Mouse (Mus musculus) c-Kit-positive CD71-negative TER-119-negative erythroid progenitor cells, embryonic 14.5 days (primary cell): ENCODE results near the gene Actl6a.

Experiments used
- DNase-seq: peaks from one replicate; pipeline ENCODE4 v3.0.0-alpha.2; 2013; ENCODE audit warnings: low read depth

Actl6a gene

DNA sequence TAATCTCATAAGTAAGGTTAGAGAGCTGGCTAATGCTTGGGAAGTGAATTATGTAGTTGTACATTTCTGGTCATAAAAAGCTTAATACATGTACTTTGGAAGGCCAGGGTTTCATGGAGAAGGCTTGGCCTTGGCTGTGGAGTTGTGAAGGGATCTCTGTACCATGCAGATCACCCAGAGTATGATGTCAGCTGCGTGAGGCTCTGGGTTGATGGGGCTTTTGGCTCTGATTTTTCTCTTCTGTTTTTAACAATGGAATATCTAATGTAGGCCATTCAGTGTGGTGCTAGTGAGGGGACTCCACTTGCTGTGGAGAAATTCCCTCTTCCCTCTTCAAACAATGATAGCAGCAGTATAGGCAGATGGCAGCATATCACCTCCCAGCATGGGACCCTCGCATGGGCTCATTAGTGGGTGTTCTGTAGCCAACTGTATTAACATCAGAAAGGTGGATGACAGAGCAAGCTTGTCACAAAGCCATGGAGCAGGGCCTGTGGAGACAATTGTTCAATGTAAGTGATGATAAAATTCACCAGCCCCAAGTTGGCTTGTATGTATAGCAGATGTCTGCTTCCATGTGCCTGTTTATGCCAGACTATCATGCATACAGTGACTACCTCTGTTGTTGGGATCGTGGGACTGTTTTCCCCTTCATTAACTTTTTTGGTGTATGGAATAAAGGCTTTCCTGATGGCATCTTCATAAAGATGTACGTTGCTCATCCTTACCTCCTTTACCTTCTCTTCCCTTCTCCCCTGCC lies 43.9 kb downstream of the Actl6a start:
- no peak for DNase-seq

DNA sequence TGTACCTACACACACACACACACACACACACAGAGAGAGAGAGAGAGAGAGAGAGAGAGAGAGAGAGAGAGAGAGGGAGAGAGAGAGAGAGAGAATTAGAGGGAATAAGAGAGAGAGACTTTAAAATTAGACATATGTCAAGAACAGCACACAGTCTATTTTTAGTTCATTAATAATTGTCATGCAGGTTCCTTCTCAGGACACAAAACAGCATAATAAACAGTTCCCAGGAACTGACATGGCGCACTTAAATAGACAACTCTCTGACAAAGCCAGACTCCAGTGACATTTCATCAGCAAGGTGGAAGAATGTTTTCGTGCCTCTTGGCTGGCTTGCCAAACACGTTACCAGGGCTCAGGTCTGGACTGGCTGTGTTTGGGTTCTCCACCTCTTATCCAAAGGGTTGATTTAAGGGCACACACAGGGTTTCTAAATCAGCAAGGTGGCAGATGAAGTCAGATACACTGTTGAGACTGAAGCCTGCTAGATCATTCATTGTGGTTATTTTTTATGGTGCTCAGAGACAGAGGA lies 48.4 kb downstream of the Actl6a start:
- no peak for DNase-seq

DNA sequence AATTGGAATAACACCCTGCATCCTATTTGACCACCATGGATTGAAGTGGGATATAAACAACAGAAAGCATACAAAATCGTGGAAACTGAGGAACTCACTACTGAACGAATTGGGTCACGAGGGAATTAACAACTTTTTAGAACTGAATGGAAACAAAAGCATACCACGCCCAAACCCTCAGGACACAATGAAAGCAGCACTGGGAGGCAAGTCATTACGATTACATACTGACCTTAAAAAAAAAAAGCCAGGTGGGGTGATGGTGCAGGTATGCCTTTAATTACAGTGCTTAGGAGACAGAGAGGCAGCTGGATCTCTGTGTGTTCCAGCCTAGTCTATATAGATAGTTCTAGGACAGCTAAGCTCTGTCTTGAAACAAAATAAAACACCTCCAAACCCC lies 53.1 kb downstream of the Actl6a start:
- no peak for DNase-seq

DNA sequence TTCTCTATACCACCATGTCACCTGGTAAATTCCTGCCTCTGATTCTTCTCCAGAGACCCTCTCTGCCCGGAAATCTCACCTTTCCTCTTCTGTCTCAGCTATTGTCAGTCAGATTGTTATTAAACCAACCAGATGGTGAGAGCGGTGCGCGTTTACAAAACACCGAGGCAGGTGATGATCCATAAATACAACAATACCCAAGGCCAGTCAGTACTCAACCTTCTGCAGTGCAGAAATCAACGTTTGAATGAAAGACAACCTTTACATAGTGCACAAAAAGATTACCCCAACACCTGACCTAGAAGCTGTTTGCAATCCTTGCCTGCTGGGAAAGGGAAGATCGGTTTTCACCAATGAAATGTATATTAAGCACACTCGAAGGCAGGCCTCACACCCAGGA lies 56.9 kb downstream of the Actl6a start:
- no peak for DNase-seq

DNA sequence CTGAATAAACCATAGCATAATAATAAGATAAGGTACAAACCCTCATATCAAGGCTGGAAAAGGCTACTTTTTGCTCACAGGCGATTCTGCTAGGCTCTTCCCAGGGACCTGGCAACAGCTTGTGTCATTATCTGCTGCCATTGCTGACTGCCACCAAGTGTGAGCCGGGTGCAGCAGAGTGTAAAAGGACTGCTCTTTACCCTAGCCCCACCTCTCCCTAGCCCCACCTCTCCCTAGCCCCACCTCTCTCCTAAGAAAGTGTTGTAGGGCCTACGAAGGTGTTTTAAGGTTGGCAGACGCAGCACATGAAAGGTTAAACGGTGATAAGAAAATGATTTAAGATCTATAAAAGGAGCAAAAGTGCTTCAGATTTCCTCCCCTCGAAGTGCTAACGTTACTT lies 57.8 kb downstream of the Actl6a start:
- DNase-seq: no peak

DNA sequence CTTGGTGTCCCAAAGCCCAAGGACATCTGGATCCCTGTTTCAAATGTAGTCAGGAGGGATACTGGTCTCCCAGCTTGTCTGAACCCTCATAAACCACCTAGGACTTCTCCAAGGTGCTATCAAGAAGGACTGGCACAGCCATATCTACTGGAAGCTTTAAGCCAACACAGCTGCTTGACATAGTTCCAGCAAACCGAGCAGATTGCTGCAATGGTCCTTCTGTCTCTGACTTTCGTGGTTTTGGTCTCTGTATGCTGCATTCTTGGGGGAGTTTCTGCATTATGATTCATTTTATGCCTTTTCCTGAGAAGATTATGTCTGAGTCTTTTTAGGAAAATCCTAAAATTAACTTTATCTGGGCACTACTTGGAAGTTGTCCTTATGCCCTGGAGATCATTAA lies 64.7 kb downstream of the Actl6a start:
- DNase-seq: no peak
